Mouse (Mus musculus): ENCODE results near the gene Tbc1d8.

DNA sequence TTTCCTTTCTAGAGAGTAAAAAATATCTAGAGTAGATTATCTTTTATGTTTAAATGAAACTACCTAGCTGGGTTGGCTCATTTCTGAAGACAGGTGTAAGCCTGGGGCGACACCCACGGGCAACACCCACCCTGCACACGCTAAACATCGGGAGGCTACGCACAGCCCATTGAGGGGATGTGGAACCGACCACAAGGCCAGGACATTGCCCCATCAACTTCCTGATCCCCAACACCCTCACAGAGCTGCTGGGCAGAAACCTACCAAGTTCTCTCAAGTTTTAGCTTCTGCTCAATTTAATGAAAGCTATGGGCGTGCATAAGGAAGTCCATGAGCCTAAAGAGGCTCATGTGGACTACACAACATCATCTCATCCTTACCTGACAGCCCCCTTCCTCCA lies 9.6 kb downstream of the Tbc1d8 start:
- TF ChIP-seq CTCF (IDR thresholded peaks at IDR 0.05; ENCODE audit: low read depth) (peak; percentile 23; the same call in 1 of the 2 replicates), EP300 (IDR thresholded peaks at IDR 0.05; ENCODE audit: low read depth) (no peak)
